Mouse (Mus musculus) bone marrow macrophage, adult 2 months (primary cell): ENCODE results near the gene Atp1a3.

Source experiments
- CTCF ChIP-seq: IDR thresholded peaks from 2 replicates; pipeline ENCODE4 v1.5.1; 2012; ENCODE audit warnings: low read depth, mild to moderate bottlenecking, low read length, moderate library complexity
- POLR2A ChIP-seq: IDR thresholded peaks from 2 replicates; pipeline ENCODE4 v1.6.1; 2012; ENCODE audit warnings: mild to moderate bottlenecking, low read depth, low read length, borderline replicate concordance

GRCm38 (mm10) chr7:24949958-24950623, 55.7 kb downstream of the Atp1a3 start:
- peak; percentile 94 for TF ChIP-seq CTCF
- TF ChIP-seq POLR2A: no peak
